8 mouse cellular contexts compared by ENCODE assay signal in genomic region chr15:102256431-102257201, GRCm38 (mm10). TPM values are rescaled to one million over a fixed set of nuclear protein-coding genes. Genes with fewer than 3 reads are reported as not detected.
DNase-seq lines count a peak whose midpoint lies in the region; ATAC-seq lines count a peak whose summit lies in the region.

No protein-coding gene starts in this region.

- H3K27ac ChIP-seq in hindbrain, embryonic 16.5 days (ENCODE audit: low read depth, low read length), result no peak overlapping the region
- 0 out of 2 replicates have a peak overlapping the region, but pooled peaks have one; percentile 14 for H3K27ac ChIP-seq in neural tube, embryonic 11.5 days (ENCODE audit: low read depth, low read length)

- WGBS in hindbrain, embryonic 16.5 days, result 7% methylated on average over 20 of the region's 22 CpGs
- 10% methylated on average over 22 of the region's 22 CpGs for WGBS in neural tube, embryonic 11.5 days

- H3K27me3 ChIP-seq in hindbrain, embryonic 16.5 days (replicated peaks; ENCODE audit: control insufficient read depth, insufficient read depth, low read length), result peaks cover 14% of the 10 kb centered on the region
- H3K27me3 ChIP-seq in neural tube, embryonic 11.5 days (ENCODE audit: control insufficient read depth, insufficient read depth, low read length), result peaks cover 17% of the 10 kb centered on the region; the same call in 1 of the 2 replicates

- ATAC-seq in hindbrain, embryonic 16.5 days, result no peak
- ATAC-seq in neural tube, embryonic 11.5 days (ENCODE audit: insufficient read depth, low FRiP score, low TSS enrichment), result no peak

- H3K4me1 ChIP-seq in hindbrain, embryonic 16.5 days (ENCODE audit: control insufficient read depth, insufficient read depth, low read depth, low read length), result peaks cover 9% of the 10 kb centered on the region; the same call in 1 of the 2 replicates
- peaks cover 5% of the 10 kb centered on the region; the same call in 1 of the 2 replicates for H3K4me1 ChIP-seq in neural tube, embryonic 11.5 days (ENCODE audit: control insufficient read depth, insufficient read depth, low read length)

- H3K4me3 ChIP-seq in hindbrain, embryonic 16.5 days (ENCODE audit: low read length), result peak overlapping the region; percentile 47
- H3K4me3 ChIP-seq in neural tube, embryonic 11.5 days (ENCODE audit: low read depth, low read length), result peak overlapping the region; percentile 55

- no peaks in the 10 kb centered on the region for H3K9me3 ChIP-seq in hindbrain, embryonic 16.5 days (ENCODE audit: control insufficient read depth, low read length)
- H3K9me3 ChIP-seq in neural tube, embryonic 11.5 days (ENCODE audit: control insufficient read depth, low read length), result no peaks in the 10 kb centered on the region

- DNase-seq in cerebellum, adult 11-12 months, result peak; percentile 51
- no peak for DNase-seq in cerebellum, postnatal 10 days
- peak; percentile 35 to 40 for DNase-seq in right cerebral cortex, adult 2 months (ENCODE audit: low spot score in 2 of 2)
- no peak for DNase-seq in right cerebral cortex, postnatal 10 days (ENCODE audit: low spot score in 2 of 2)
- no peak for DNase-seq in neural tube, embryonic 11.5 days (ENCODE audit: low spot score)
- DNase-seq in gastrocnemius, postnatal 4 days (ENCODE audit: low spot score in 2 of 2), result no peak
- DNase-seq in layer of hippocampus, postnatal 14 days (ENCODE audit: low spot score in 2 of 2), result no peak

- H3K9ac ChIP-seq in hindbrain, embryonic 16.5 days (ENCODE audit: low read depth, low read length), result peak overlapping the region; percentile 63
- peak overlapping the region; percentile 54 for H3K9ac ChIP-seq in neural tube, embryonic 11.5 days (ENCODE audit: low read length)

- peak overlapping the region; percentile 92 for H3K4me2 ChIP-seq in hindbrain, embryonic 16.5 days (ENCODE audit: low read length)
- peak overlapping the region; percentile 96 for H3K4me2 ChIP-seq in neural tube, embryonic 11.5 days (ENCODE audit: low read depth)

- H3K36me3 ChIP-seq in hindbrain, embryonic 16.5 days (ENCODE audit: control insufficient read depth, insufficient read depth, low read length), result no peaks in the 10 kb centered on the region
- no peaks in the 10 kb centered on the region for H3K36me3 ChIP-seq in neural tube, embryonic 11.5 days (ENCODE audit: control insufficient read depth, insufficient read depth, low read length)

RNA-seq across cellular contexts. Expression of gene Rarg, which starts 0.7 kb away (rescaled TPM):
- 5.6 and 7.6 TPM in 2 replicates for polyA plus RNA-seq in hindbrain, embryonic 16.5 days (2015; fragmentation: Nextera tagmentation; extraction: Ambion mirVana)
- 24.0 and 26.4 TPM in 2 replicates for polyA plus RNA-seq in neural tube, embryonic 11.5 days (2014; fragmentation: Nextera tagmentation; extraction: Ambion mirVana)
- 10 to 100 TPM; 21.3 to 27.8 TPM for total RNA-seq in gastrocnemius, postnatal 4 days (2021)
- 10 to 100 TPM in 1 of 2 experiments, 1 to 10 TPM in 1; 8.8 to 11.2 TPM for total RNA-seq in layer of hippocampus, postnatal 14 days (2021)

RNA-seq across cellular contexts. Expression of gene Gm9918, which starts 13.7 kb away (rescaled TPM):
- 0.06 and 0.14 TPM in 2 replicates for polyA plus RNA-seq in hindbrain, embryonic 16.5 days (2015; fragmentation: Nextera tagmentation; extraction: Ambion mirVana)
- polyA plus RNA-seq in neural tube, embryonic 11.5 days (2014; fragmentation: Nextera tagmentation; extraction: Ambion mirVana), result 0.20 and 0.39 TPM in 2 replicates
- total RNA-seq in gastrocnemius, postnatal 4 days (2021), result not detected
- not detected for total RNA-seq in layer of hippocampus, postnatal 14 days (2021)

RNA-seq across cellular contexts. Expression of gene Mfsd5, which starts 22.6 kb away (rescaled TPM):
- polyA plus RNA-seq in hindbrain, embryonic 16.5 days (2015; fragmentation: Nextera tagmentation; extraction: Ambion mirVana), result 65.9 and 67.6 TPM in 2 replicates
- 59.7 and 66.7 TPM in 2 replicates for polyA plus RNA-seq in neural tube, embryonic 11.5 days (2014; fragmentation: Nextera tagmentation; extraction: Ambion mirVana)
- total RNA-seq in gastrocnemius, postnatal 4 days (2021), result 10 to 100 TPM; 18.9 to 20.0 TPM
- 10 to 100 TPM; 34.1 to 36.0 TPM for total RNA-seq in layer of hippocampus, postnatal 14 days (2021)

RNA-seq across cellular contexts. Expression of gene Itgb7, which starts 24.9 kb away (rescaled TPM):
- polyA plus RNA-seq in hindbrain, embryonic 16.5 days (2015; fragmentation: Nextera tagmentation; extraction: Ambion mirVana), result 1.1 and 2.0 TPM in 2 replicates
- polyA plus RNA-seq in neural tube, embryonic 11.5 days (2014; fragmentation: Nextera tagmentation; extraction: Ambion mirVana), result 0.95 and 1.3 TPM in 2 replicates
- total RNA-seq in gastrocnemius, postnatal 4 days (2021), result 1 to 10 TPM; 1.3 to 2.1 TPM
- total RNA-seq in layer of hippocampus, postnatal 14 days (2021), result 1 to 10 TPM; 2.1 to 4.2 TPM

RNA-seq across cellular contexts. Expression of gene Espl1, which starts 39.5 kb away (rescaled TPM):
- polyA plus RNA-seq in hindbrain, embryonic 16.5 days (2015; fragmentation: Nextera tagmentation; extraction: Ambion mirVana), result 4.1 and 6.4 TPM in 2 replicates
- 36.2 and 37.9 TPM in 2 replicates for polyA plus RNA-seq in neural tube, embryonic 11.5 days (2014; fragmentation: Nextera tagmentation; extraction: Ambion mirVana)
- 10 to 100 TPM; 13.0 to 20.5 TPM for total RNA-seq in gastrocnemius, postnatal 4 days (2021)
- 1 to 10 TPM; 1.6 to 1.7 TPM for total RNA-seq in layer of hippocampus, postnatal 14 days (2021)

Comparison
In these comparisons a context has a peak if more than half of its experiments do, and no peak if none do; other contexts are left out.
1. DNase-seq: peak in cerebellum, adult 11-12 months (single experiment) and right cerebral cortex, adult 2 months (2 of 2); none in cerebellum, postnatal 10 days (0 of 2), right cerebral cortex, postnatal 10 days (0 of 2), neural tube, embryonic 11.5 days (single experiment), gastrocnemius, postnatal 4 days (0 of 2) and layer of hippocampus, postnatal 14 days (0 of 2).